Mouse (Mus musculus) neural tube, embryonic 11.5 days (tissue): ENCODE data around the gene Got1. TPM values are rescaled to one million over a fixed set of nuclear protein-coding genes. Genes with fewer than 3 reads are reported as not detected.
"Not testable (repeated sequence)": the region's sequence is repeated elsewhere in the genome, so short reads cannot be mapped to it uniquely, and the experiment has no call there.

Experiments
- ATAC-seq: fragments of 200-750 bp; cut with Nextera tagmentation; 2 replicates; pipeline ENCODE4 v1.8.0; 2017; ENCODE audit warnings: moderate number of reproducible peaks, mild to moderate bottlenecking, moderate TSS enrichment, moderate library complexity; ENCODE audit not compliant: insufficient read depth, low FRiP score, low TSS enrichment
- DNase-seq: peaks from one replicate; pipeline ENCODE4 v3.0.0-alpha.2; 2015; ENCODE audit warnings: low spot score
- H3K27ac ChIP-seq: fragments of 300-500 bp; sonication (generic); 2 replicates; pipeline ENCODE4 v1.5.1; 2014; ENCODE audit warnings: low read depth, mild to moderate bottlenecking, low read length
- H3K27me3 ChIP-seq: fragments of 300-500 bp; sonication (generic); 2 replicates; pipeline ENCODE4 v1.6.1; 2014; ENCODE audit warnings: mild to moderate bottlenecking, low read length, mixed read lengths; ENCODE audit not compliant: control insufficient read depth, insufficient read depth
- H3K36me3 ChIP-seq: fragments of 300-500 bp; sonication (generic); 2 replicates; pipeline ENCODE4 v1.6.1; 2014; ENCODE audit warnings: mild to moderate bottlenecking, low read length, moderate library complexity, mixed read lengths; ENCODE audit not compliant: control insufficient read depth, insufficient read depth
- H3K4me1 ChIP-seq: fragments of 300-500 bp; sonication (generic); 2 replicates; pipeline ENCODE4 v1.6.1; 2014; ENCODE audit warnings: low read length, mixed read lengths; ENCODE audit not compliant: control insufficient read depth, insufficient read depth
- H3K4me2 ChIP-seq: fragments of 300-500 bp; sonication (generic); 2 replicates; pipeline ENCODE4 v1.6.1; 2014; ENCODE audit warnings: low read depth, mild to moderate bottlenecking, moderate library complexity
- H3K4me3 ChIP-seq: fragments of 300-500 bp; sonication (generic); 2 replicates; pipeline ENCODE4 v1.5.1; 2014; ENCODE audit warnings: low read depth, low read length
- H3K9ac ChIP-seq: fragments of 300-500 bp; sonication (generic); 2 replicates; pipeline ENCODE4 v1.6.1; 2014; ENCODE audit warnings: mild to moderate bottlenecking, low read length
- H3K9me3 ChIP-seq: fragments of 300-500 bp; sonication (generic); 2 replicates; pipeline ENCODE4 v1.6.1; 2016; ENCODE audit warnings: low read length; ENCODE audit not compliant: control insufficient read depth
- WGBS: fragments of 180-500 bp; shearing (Covaris S2); extraction: QIAGEN DNeasy Blood & Tissue Kit; methylation state at CpG from one replicate; pipeline ENCODE4 v1.1.7; 2014; 5-methylcytosine and 5-hydroxymethylcytosine counted together
- polyA plus RNA-seq: library from polyadenylated mRNA; unstranded; fragments of >200 nt; fragmentation: Nextera tagmentation; extraction: Ambion mirVana; gene quantifications from 2 replicates; pipeline ENCODE4 v1.2.1, GENCODE M21; 2014

Got1 gene
- polyA plus RNA-seq, 1 experiment from 2014 or later, result 57.7 TPM

- WGBS, result 96% methylated on average over 8 of the region's 9 CpGs
- not testable (repeated sequence) for H3K4me3 ChIP-seq, H3K27ac ChIP-seq, H3K4me1 ChIP-seq, H3K4me2 ChIP-seq, H3K9ac ChIP-seq, H3K27me3 ChIP-seq, H3K9me3 ChIP-seq, DNase-seq, ATAC-seq
- peaks cover 10% of the 10 kb centered on the region for H3K36me3 ChIP-seq
Observed at GRCm38 (mm10) chr19:43503593-43503992, 20.8 kb downstream of the Got1 start.

GRCm38 (mm10) chr19:43502630-43503029 is 21.8 kb downstream of the Got1 start:
- ATAC-seq, result no peak
- peaks cover 10% of the 10 kb centered on the region for H3K36me3 ChIP-seq

GRCm38 (mm10) chr19:43498874-43499273 is 25.5 kb downstream of the Got1 start:
- no peaks in the 10 kb centered on the region for H3K9me3 ChIP-seq
- no peaks in the 10 kb centered on the region for H3K27me3 ChIP-seq
- no peak overlapping the region for H3K9ac ChIP-seq
- peaks cover under 1% of the 10 kb centered on the region; the same call in 1 of the 2 replicates for H3K36me3 ChIP-seq
- no peak overlapping the region for H3K4me3 ChIP-seq
- no peaks in the 10 kb centered on the region for H3K4me1 ChIP-seq
- ATAC-seq, result no peak
- H3K4me2 ChIP-seq, result no peak overlapping the region
- DNase-seq, result no peak
- H3K27ac ChIP-seq, result no peak overlapping the region
- WGBS, result 92% methylated on average over 7 of the region's 7 CpGs

More at GRCm38 (mm10) chr19:43502630-43503029, 21.8 kb downstream of the Got1 start:
- DNase-seq, result no peak
- Histone ChIP-seq H3K9me3 (no peaks in the 10 kb centered on the region), H3K9ac (no peak overlapping the region), H3K4me3 (no peak overlapping the region), H3K27me3 (no peaks in the 10 kb centered on the region), H3K27ac (no peak overlapping the region), H3K4me2 (no peak overlapping the region), H3K4me1 (no peaks in the 10 kb centered on the region)
- 91% methylated on average over 11 of the region's 11 CpGs for WGBS

GRCm38 (mm10) chr19:43497440-43497839 is 27.0 kb downstream of the Got1 start:
- Histone ChIP-seq H3K36me3 (no peaks in the 10 kb centered on the region; the same call in 1 of the 2 replicates), H3K4me2 (no peak overlapping the region), H3K27me3 (no peaks in the 10 kb centered on the region), H3K9ac (no peak overlapping the region), H3K9me3 (no peaks in the 10 kb centered on the region), H3K27ac (no peak overlapping the region), H3K4me1 (no peaks in the 10 kb centered on the region), H3K4me3 (no peak overlapping the region)
- WGBS, result 86% methylated on average over 7 of the region's 7 CpGs
- DNase-seq (no peak), ATAC-seq (no peak)

GRCm38 (mm10) chr19:43495846-43496245 is 28.6 kb downstream of the Got1 start:
- Histone ChIP-seq H3K27ac (no peak overlapping the region), H3K4me1 (no peaks in the 10 kb centered on the region), H3K27me3 (no peaks in the 10 kb centered on the region), H3K9me3 (no peaks in the 10 kb centered on the region), H3K9ac (no peak overlapping the region), H3K4me2 (no peak overlapping the region), H3K36me3 (no peaks in the 10 kb centered on the region; the same call in 1 of the 2 replicates), H3K4me3 (no peak overlapping the region)
- ATAC-seq, result no peak
- peak; percentile 64 for DNase-seq
- WGBS, result 18% methylated on average over 5 of the region's 5 CpGs

- Histone ChIP-seq H3K9ac (peak overlapping the region; percentile 18; the same call in 1 of the 2 replicates), H3K9me3 (no peaks in the 10 kb centered on the region), H3K36me3 (no peaks in the 10 kb centered on the region; the same call in 1 of the 2 replicates), H3K27me3 (no peaks in the 10 kb centered on the region), H3K4me2 (peak overlapping the region; percentile 50), H3K4me3 (0 out of 2 replicates have a peak overlapping the region, but pooled peaks have one; percentile 18), H3K27ac (no peak overlapping the region), H3K4me1 (no peaks in the 10 kb centered on the region)
- ATAC-seq (no peak), DNase-seq (peak; percentile 23)
- 13% methylated on average over 14 of the region's 14 CpGs for WGBS
Observed at GRCm38 (mm10) chr19:43494914-43495313, 29.5 kb downstream of the Got1 start.

- Histone ChIP-seq H3K9ac (no peak overlapping the region), H3K4me3 (no peak overlapping the region), H3K4me2 (no peak overlapping the region), H3K9me3 (no peaks in the 10 kb centered on the region), H3K4me1 (no peaks in the 10 kb centered on the region), H3K36me3 (no peaks in the 10 kb centered on the region), H3K27me3 (no peaks in the 10 kb centered on the region), H3K27ac (no peak overlapping the region)
- DNase-seq (no peak), ATAC-seq (no peak)
- 82% methylated on average over 6 of the region's 6 CpGs for WGBS
Observed at GRCm38 (mm10) chr19:43493878-43494277, 30.5 kb downstream of the Got1 start.

- DNase-seq, ATAC-seq, H3K4me2 ChIP-seq, H3K4me3 ChIP-seq, H3K4me1 ChIP-seq, H3K9ac ChIP-seq, H3K27me3 ChIP-seq, H3K27ac ChIP-seq, H3K36me3 ChIP-seq, H3K9me3 ChIP-seq: not testable (repeated sequence)
- 78% methylated on average over 1 of the region's 1 CpGs for WGBS
Observed at GRCm38 (mm10) chr19:43493316-43493715, 31.1 kb downstream of the Got1 start.

- no peak for ATAC-seq
- Histone ChIP-seq H3K27me3 (no peaks in the 10 kb centered on the region), H3K4me2 (no peak overlapping the region), H3K9me3 (no peaks in the 10 kb centered on the region), H3K36me3 (no peaks in the 10 kb centered on the region), H3K4me1 (no peaks in the 10 kb centered on the region), H3K27ac (no peak overlapping the region), H3K9ac (no peak overlapping the region), H3K4me3 (no peak overlapping the region)
- peak; percentile 28 for DNase-seq
- 51% methylated on average over 3 of the region's 3 CpGs for WGBS
Observed at GRCm38 (mm10) chr19:43487429-43487828, 37.0 kb downstream of the Got1 start.
